8 mouse cellular contexts compared by ENCODE assay signal in genomic region chr11:75459141-75459711, GRCm38 (mm10). TPM values are rescaled to one million over a fixed set of nuclear protein-coding genes. Genes with fewer than 3 reads are reported as not detected.
DNase-seq lines count a peak whose midpoint lies in the region; ATAC-seq lines count a peak whose summit lies in the region.

No protein-coding gene starts in this region.

- H3K36me3 ChIP-seq in megakaryocyte, embryonic 14.5 days (replicated peaks; ENCODE audit: low read length): peaks cover 14% of the 10 kb centered on the region
- H3K36me3 ChIP-seq in embryonic facial prominence, embryonic 13.5 days: no peaks in the 10 kb centered on the region
- H3K36me3 ChIP-seq in liver, embryonic 13.5 days: peaks cover 9% of the 10 kb centered on the region

- no peaks in the 10 kb centered on the region for H3K27me3 ChIP-seq in megakaryocyte, embryonic 14.5 days (replicated peaks)
- H3K27me3 ChIP-seq in embryonic facial prominence, embryonic 13.5 days: no peaks in the 10 kb centered on the region
- H3K27me3 ChIP-seq in liver, embryonic 13.5 days: no peaks in the 10 kb centered on the region

- peak overlapping the region; percentile 95; the same call in 1 of the 2 replicates for H3K27ac ChIP-seq in embryonic facial prominence, embryonic 13.5 days
- H3K27ac ChIP-seq in liver, embryonic 13.5 days: peak overlapping the region; percentile 99

- H3K4me3 ChIP-seq in megakaryocyte, embryonic 14.5 days (replicated peaks): peak overlapping the region; percentile 99
- H3K4me3 ChIP-seq in embryonic facial prominence, embryonic 13.5 days: no peak overlapping the region
- H3K4me3 ChIP-seq in liver, embryonic 13.5 days (replicated peaks): peak overlapping the region; percentile 64

- peak; percentile 45 to 62 for DNase-seq in heart, postnatal 14 days
- DNase-seq in liver, embryonic 13.5 days: no peak
- DNase-seq in right cerebral cortex, adult 18-20 months: no peak
- DNase-seq in right cerebral cortex, postnatal 14 days: no peak
- no peak for DNase-seq in left cerebral cortex, postnatal 25 days (ENCODE audit: low spot score in 2 of 2)

- no peak overlapping the region for H3K9ac ChIP-seq in embryonic facial prominence, embryonic 13.5 days
- peak overlapping the region; percentile 69 for H3K9ac ChIP-seq in liver, embryonic 13.5 days

- peak overlapping the region; percentile 98; the same call in 1 of the 2 replicates for H3K4me2 ChIP-seq in embryonic facial prominence, embryonic 13.5 days
- peak overlapping the region; percentile 86 for H3K4me2 ChIP-seq in liver, embryonic 13.5 days

- peaks cover 74% of the 10 kb centered on the region for H3K4me1 ChIP-seq in megakaryocyte, embryonic 14.5 days
- H3K4me1 ChIP-seq in embryonic facial prominence, embryonic 13.5 days: peaks cover 42% of the 10 kb centered on the region
- peaks cover 82% of the 10 kb centered on the region for H3K4me1 ChIP-seq in liver, embryonic 13.5 days (replicated peaks)

- 74% methylated on average over 5 of the region's 5 CpGs for WGBS in embryonic facial prominence, embryonic 13.5 days
- WGBS in liver, embryonic 13.5 days (ENCODE audit: insufficient replicate concordance): 54% methylated on average over 5 of the region's 5 CpGs

- no peak for ATAC-seq in megakaryocyte, adult 5-6 weeks (ENCODE audit: poor library complexity, severe bottlenecking)
- no peak for ATAC-seq in embryonic facial prominence, embryonic 13.5 days (ENCODE audit: insufficient number of reproducible peaks, insufficient read depth, low FRiP score, low TSS enrichment, low read depth)
- no peak for ATAC-seq in liver, embryonic 13.5 days (ENCODE audit: low read depth)

- H3K9me3 ChIP-seq in megakaryocyte, embryonic 14.5 days: no peaks in the 10 kb centered on the region
- H3K9me3 ChIP-seq in embryonic facial prominence, embryonic 13.5 days: no peaks in the 10 kb centered on the region
- H3K9me3 ChIP-seq in liver, embryonic 13.5 days (replicated peaks): no peaks in the 10 kb centered on the region

- intact Hi-C loops in heart, postnatal 14 days (cut with DNase I): no loop called here
- intact Hi-C loops in left cerebral cortex, postnatal 25 days (cut with DNase I): no loop called here

RNA-seq across cellular contexts. Expression of gene Tlcd2, which starts 2.3 kb away (rescaled TPM):
- polyA plus RNA-seq in megakaryocyte, embryonic 14.5 days (2012; ENCODE audit: insufficient read depth, low replicate concordance): 1.7 TPM in 1 of 2 replicates, not detected in the other
- 3.1 and 7.8 TPM in 2 replicates for total RNA-seq in megakaryocyte, adult 5-6 weeks (2015)
- total RNA-seq in megakaryocyte, adult 5-6 weeks (2017): 4.6 and 5.4 TPM in 2 replicates
- 37.9 and 38.9 TPM in 2 replicates for polyA plus RNA-seq in embryonic facial prominence, embryonic 13.5 days (2015; fragmentation: Nextera tagmentation; extraction: Ambion mirVana)
- total RNA-seq in heart, postnatal 14 days (2021): 10 to 100 TPM; 11.8 to 11.9 TPM
- polyA plus RNA-seq in liver, embryonic 13.5 days (2015; fragmentation: Nextera tagmentation; extraction: Ambion mirVana): 18.7 and 18.8 TPM in 2 replicates
- total RNA-seq in left cerebral cortex, postnatal 25 days (2021): under 1 TPM; 0.69 to 0.80 TPM

RNA-seq across cellular contexts. Expression of gene Wdr81, which starts 4.7 kb away (rescaled TPM):
- polyA plus RNA-seq in megakaryocyte, embryonic 14.5 days (2012; ENCODE audit: insufficient read depth, low replicate concordance): 10.8 and 12.0 TPM in 2 replicates
- 11.1 and 11.9 TPM in 2 replicates for total RNA-seq in megakaryocyte, adult 5-6 weeks (2015)
- total RNA-seq in megakaryocyte, adult 5-6 weeks (2017): 9.3 and 11.8 TPM in 2 replicates
- polyA plus RNA-seq in embryonic facial prominence, embryonic 13.5 days (2015; fragmentation: Nextera tagmentation; extraction: Ambion mirVana): 5.3 and 7.1 TPM in 2 replicates
- total RNA-seq in heart, postnatal 14 days (2021): 10 to 100 TPM in 1 of 2 experiments, 1 to 10 TPM in 1; 9.2 to 10.3 TPM
- polyA plus RNA-seq in liver, embryonic 13.5 days (2015; fragmentation: Nextera tagmentation; extraction: Ambion mirVana): 18.5 and 21.3 TPM in 2 replicates
- 10 to 100 TPM; 17.4 to 18.7 TPM for total RNA-seq in left cerebral cortex, postnatal 25 days (2021)

RNA-seq across cellular contexts. Expression of gene Serpinf2, which starts 19.8 kb away (rescaled TPM):
- not detected in 2 replicates for polyA plus RNA-seq in megakaryocyte, embryonic 14.5 days (2012; ENCODE audit: insufficient read depth, low replicate concordance)
- 0.71 TPM in 1 of 2 replicates, not detected in the other for total RNA-seq in megakaryocyte, adult 5-6 weeks (2015)
- total RNA-seq in megakaryocyte, adult 5-6 weeks (2017): not detected in 2 replicates
- 0.13 and 6.7 TPM in 2 replicates for polyA plus RNA-seq in embryonic facial prominence, embryonic 13.5 days (2015; fragmentation: Nextera tagmentation; extraction: Ambion mirVana)
- total RNA-seq in heart, postnatal 14 days (2021): not detected
- 372 and 430 TPM in 2 replicates for polyA plus RNA-seq in liver, embryonic 13.5 days (2015; fragmentation: Nextera tagmentation; extraction: Ambion mirVana)
- not detected for total RNA-seq in left cerebral cortex, postnatal 25 days (2021)

RNA-seq across cellular contexts. Expression of gene Prpf8, which starts 27.4 kb away (rescaled TPM):
- polyA plus RNA-seq in megakaryocyte, embryonic 14.5 days (2012; ENCODE audit: insufficient read depth, low replicate concordance): 18.1 and 35.1 TPM in 2 replicates
- 91.3 and 102 TPM in 2 replicates for total RNA-seq in megakaryocyte, adult 5-6 weeks (2015)
- total RNA-seq in megakaryocyte, adult 5-6 weeks (2017): 69.3 and 90.7 TPM in 2 replicates
- polyA plus RNA-seq in embryonic facial prominence, embryonic 13.5 days (2015; fragmentation: Nextera tagmentation; extraction: Ambion mirVana): 62.5 and 63.1 TPM in 2 replicates
- 10 to 100 TPM; 84.8 to 93.3 TPM for total RNA-seq in heart, postnatal 14 days (2021)
- 28.2 and 31.5 TPM in 2 replicates for polyA plus RNA-seq in liver, embryonic 13.5 days (2015; fragmentation: Nextera tagmentation; extraction: Ambion mirVana)
- total RNA-seq in left cerebral cortex, postnatal 25 days (2021): 100 to 1,000 TPM; 120 to 127 TPM

RNA-seq across cellular contexts. Expression of gene Serpinf1, which starts 36.7 kb away (rescaled TPM):
- polyA plus RNA-seq in megakaryocyte, embryonic 14.5 days (2012; ENCODE audit: insufficient read depth, low replicate concordance): 2.5 TPM in 1 of 2 replicates, not detected in the other
- total RNA-seq in megakaryocyte, adult 5-6 weeks (2015): 26.5 and 30.8 TPM in 2 replicates
- 36.2 and 39.2 TPM in 2 replicates for total RNA-seq in megakaryocyte, adult 5-6 weeks (2017)
- 259 and 277 TPM in 2 replicates for polyA plus RNA-seq in embryonic facial prominence, embryonic 13.5 days (2015; fragmentation: Nextera tagmentation; extraction: Ambion mirVana)
- 10 to 100 TPM; 24.8 to 31.9 TPM for total RNA-seq in heart, postnatal 14 days (2021)
- polyA plus RNA-seq in liver, embryonic 13.5 days (2015; fragmentation: Nextera tagmentation; extraction: Ambion mirVana): 179 and 181 TPM in 2 replicates
- total RNA-seq in left cerebral cortex, postnatal 25 days (2021): 10 to 100 TPM; 16.7 to 17.3 TPM

Comparison
In these comparisons a context has a peak if more than half of its experiments do, and no peak if none do; other contexts are left out.
1. DNase-seq: peak in heart, postnatal 14 days (2 of 2); none in liver, embryonic 13.5 days (single experiment), right cerebral cortex, adult 18-20 months (single experiment), right cerebral cortex, postnatal 14 days (single experiment) and left cerebral cortex, postnatal 25 days (0 of 2).